Mouse (Mus musculus): ENCODE measurements around the gene Gm20671.

- TF ChIP-seq EP300 (IDR thresholded peaks at IDR 0.05; ENCODE audit: low read depth) (no peak), CTCF (IDR thresholded peaks at IDR 0.05; ENCODE audit: low read depth) (no peak)
Observed at GRCm38 (mm10) chr5:32706226-32706780, 120.6 kb downstream of the Gm20671 start.

Data from heart, postnatal 0 days (tissue).